Mouse (Mus musculus) liver, embryonic 16.5 days (tissue): ENCODE data around the gene Zap70. TPM values are rescaled to one million over a fixed set of nuclear protein-coding genes. Genes with fewer than 3 reads are reported as not detected.

Experiments used
- polyA plus RNA-seq: library from polyadenylated mRNA; unstranded; fragments of >200 nt; fragmentation: Nextera tagmentation; extraction: Ambion mirVana; gene quantifications from 2 replicates; pipeline ENCODE4 v1.2.1, GENCODE M21; 2015

The Zap70 gene
- polyA plus RNA-seq, 1 experiment from 2014 or later = 0.19 TPM

Other genes starting within 250 kb of the Zap70 start
- 0.91 and 1.1 TPM in 2 replicates for gene Cnnm3, start 249.9 kb upstream of the Zap70 start, polyA plus RNA-seq
- 3.2 and 4.3 TPM in 2 replicates for gene Ankrd23, start 224.9 kb upstream of the Zap70 start, polyA plus RNA-seq
- not detected in 2 replicates for gene Gm42417, start 222.4 kb upstream of the Zap70 start, polyA plus RNA-seq
- 5.4 and 6.7 TPM in 2 replicates for gene Ankrd39, start 214.4 kb upstream of the Zap70 start, polyA plus RNA-seq
- 1.5 and 2.0 TPM in 2 replicates for gene Sema4c, start 203.4 kb upstream of the Zap70 start, polyA plus RNA-seq
- gene Fam178b, start 78.6 kb upstream of the Zap70 start, polyA plus RNA-seq = 0.14 and 0.37 TPM in 2 replicates
- gene Cox5b, start 70.3 kb upstream of the Zap70 start, polyA plus RNA-seq = 371 and 385 TPM in 2 replicates
- not detected in 2 replicates for gene 4933424G06Rik, start 51.6 kb upstream of the Zap70 start, polyA plus RNA-seq
- 25.4 and 26.0 TPM in 2 replicates for gene Actr1b, start 47.4 kb upstream of the Zap70 start, polyA plus RNA-seq
- 7.7 and 8.8 TPM in 2 replicates for gene Tmem131, start 181.9 kb downstream of the Zap70 start, polyA plus RNA-seq